Mouse (Mus musculus): ENCODE measurements around the gene Vezf1. TPM values are rescaled to one million over a fixed set of nuclear protein-coding genes. Genes with fewer than 3 reads are reported as not detected.
A peak's percentile ranks its signal among the peaks of the same experiment; 100 is the strongest.
"Not testable (repeated sequence)": the region's sequence is repeated elsewhere in the genome, so short reads cannot be mapped to it uniquely, and the experiment has no call there.

Vezf1 gene
- polyA plus RNA-seq, 1 experiment: 18.5 TPM

- Histone ChIP-seq H3K27ac (ENCODE audit: insufficient read depth, low read length) (no peak overlapping the region), H3K4me1 (ENCODE audit: control insufficient read depth, insufficient read depth, low read length) (no peaks in the 10 kb centered on the region), H3K4me3 (ENCODE audit: insufficient read depth, low read length) (no peak overlapping the region)
- no peak for TF ChIP-seq POLR2A (IDR thresholded peaks at IDR 0.05; ENCODE audit: extremely low read depth, insufficient read depth, low read length)
Observed at GRCm38 (mm10) chr11:88037386-88037785, 30.7 kb upstream of the Vezf1 start.

- H3K4me1 ChIP-seq (ENCODE audit: control insufficient read depth, insufficient read depth, low read length): no peaks in the 10 kb centered on the region
- H3K27ac ChIP-seq (ENCODE audit: insufficient read depth, low read length): no peak overlapping the region
- H3K4me3 ChIP-seq (ENCODE audit: insufficient read depth, low read length): no peak overlapping the region
- TF ChIP-seq POLR2A (IDR thresholded peaks at IDR 0.05; ENCODE audit: extremely low read depth, insufficient read depth, low read length): no peak
- no peak for TF ChIP-seq CTCF (IDR thresholded peaks at IDR 0.05; ENCODE audit: extremely low read depth, insufficient read depth, low read length)
Observed at GRCm38 (mm10) chr11:88039066-88039465, 29.0 kb upstream of the Vezf1 start.

- Histone ChIP-seq H3K4me3 (ENCODE audit: insufficient read depth, low read length) (no peak overlapping the region), H3K27ac (ENCODE audit: insufficient read depth, low read length) (no peak overlapping the region), H3K4me1 (ENCODE audit: control insufficient read depth, insufficient read depth, low read length) (peaks cover 2% of the 10 kb centered on the region)
- no peak for TF ChIP-seq POLR2A (IDR thresholded peaks at IDR 0.05; ENCODE audit: extremely low read depth, insufficient read depth, low read length)
- TF ChIP-seq CTCF (IDR thresholded peaks at IDR 0.05; ENCODE audit: extremely low read depth, insufficient read depth, low read length): no peak
Observed at GRCm38 (mm10) chr11:88044314-88044713, 23.8 kb upstream of the Vezf1 start.

GRCm38 (mm10) chr11:88045159-88045558 lies 22.9 kb upstream of the Vezf1 start:
- not testable (repeated sequence) for H3K27ac ChIP-seq (ENCODE audit: insufficient read depth, low read length); H3K4me1 ChIP-seq (ENCODE audit: control insufficient read depth, insufficient read depth, low read length); H3K4me3 ChIP-seq (ENCODE audit: insufficient read depth, low read length)

- Histone ChIP-seq H3K4me1 (ENCODE audit: control insufficient read depth, insufficient read depth, low read length) (peaks cover 4% of the 10 kb centered on the region), H3K27ac (ENCODE audit: insufficient read depth, low read length) (no peak overlapping the region), H3K4me3 (ENCODE audit: insufficient read depth, low read length) (no peak overlapping the region)
- TF ChIP-seq CTCF (IDR thresholded peaks at IDR 0.05; ENCODE audit: extremely low read depth, insufficient read depth, low read length) (no peak), POLR2A (IDR thresholded peaks at IDR 0.05; ENCODE audit: extremely low read depth, insufficient read depth, low read length) (no peak)
Observed at GRCm38 (mm10) chr11:88045878-88046277, 22.2 kb upstream of the Vezf1 start.

GRCm38 (mm10) chr11:88046323-88046937 lies 21.6 kb upstream of the Vezf1 start:
- TF ChIP-seq CTCF (IDR thresholded peaks at IDR 0.05; ENCODE audit: extremely low read depth, insufficient read depth, low read length) (no peak), POLR2A (IDR thresholded peaks at IDR 0.05; ENCODE audit: extremely low read depth, insufficient read depth, low read length) (no peak)
- Histone ChIP-seq H3K27ac (ENCODE audit: insufficient read depth, low read length) (no peak overlapping the region), H3K4me3 (ENCODE audit: insufficient read depth, low read length) (peak overlapping the region; percentile 96), H3K4me1 (ENCODE audit: control insufficient read depth, insufficient read depth, low read length) (peaks cover 4% of the 10 kb centered on the region)

- TF ChIP-seq POLR2A (IDR thresholded peaks at IDR 0.05; ENCODE audit: extremely low read depth, insufficient read depth, low read length): peak; percentile 93
- TF ChIP-seq CTCF (IDR thresholded peaks at IDR 0.05; ENCODE audit: extremely low read depth, insufficient read depth, low read length): no peak
- Histone ChIP-seq H3K4me1 (ENCODE audit: control insufficient read depth, insufficient read depth, low read length) (peaks cover 4% of the 10 kb centered on the region), H3K27ac (ENCODE audit: insufficient read depth, low read length) (peak within 1 kb of the TSS; percentile 98), H3K4me3 (ENCODE audit: insufficient read depth, low read length) (peak within 1 kb of the TSS; percentile 96)
Observed at GRCm38 (mm10) chr11:88046944-88047794, 20.9 kb upstream of the Vezf1 start, which contains the start of gene Srsf1. Gene Srsf1, plus strand, starts transcription at chr11:88047373.

GRCm38 (mm10) chr11:88047871-88048531 lies 20.1 kb upstream of the Vezf1 start:
- Histone ChIP-seq H3K4me1 (ENCODE audit: control insufficient read depth, insufficient read depth, low read length) (peaks cover 4% of the 10 kb centered on the region), H3K4me3 (ENCODE audit: insufficient read depth, low read length) (peak overlapping the region; percentile 96), H3K27ac (ENCODE audit: insufficient read depth, low read length) (peak overlapping the region; percentile 98)
- no peak for TF ChIP-seq CTCF (IDR thresholded peaks at IDR 0.05; ENCODE audit: extremely low read depth, insufficient read depth, low read length)
- TF ChIP-seq POLR2A (IDR thresholded peaks at IDR 0.05; ENCODE audit: extremely low read depth, insufficient read depth, low read length): no peak

GRCm38 (mm10) chr11:88048961-88049670 lies 19.0 kb upstream of the Vezf1 start:
- H3K27ac ChIP-seq (ENCODE audit: insufficient read depth, low read length): no peak overlapping the region
- TF ChIP-seq POLR2A (IDR thresholded peaks at IDR 0.05; ENCODE audit: extremely low read depth, insufficient read depth, low read length): no peak
- no peak for TF ChIP-seq CTCF (IDR thresholded peaks at IDR 0.05; ENCODE audit: extremely low read depth, insufficient read depth, low read length)
- H3K4me3 ChIP-seq (ENCODE audit: insufficient read depth, low read length): peak overlapping the region; percentile 96
- H3K4me1 ChIP-seq (ENCODE audit: control insufficient read depth, insufficient read depth, low read length): peaks cover 4% of the 10 kb centered on the region
